ENCODE assay signal across 13 mouse cellular contexts in genomic region chr5:110276391-110276790, GRCm38 (mm10).
A peak's percentile ranks its signal among the peaks of the same experiment; 100 is the strongest.
DNase-seq lines count a peak whose midpoint lies in the region.
"Had no signal": no experiment of that assay in that cellular context is flagged by ENCODE, and none has a peak within 500 bp of the region (broad histone marks: within the 10 kb centered on the region; RNA-seq: fewer than 3 reads in every experiment).

No protein-coding gene starts in this region.

- DNase-seq in fat pad, adult 2 months (ENCODE audit: extremely low read depth, low read depth, low spot score) = peak; percentile 92
- DNase-seq in testis, postnatal 14 days (ENCODE audit: low spot score) = no peak
- DNase-seq: adrenal gland, adult 2 months; adrenal gland, adult 8-10 months; adrenal gland, postnatal 10 days; adrenal gland, postnatal 14 days; adrenal gland, postnatal 25 days; adrenal gland, postnatal 36 days; B cell, adult 2 months; cerebellum, adult 11 months; cerebellum, adult 11-12 months; cerebellum, adult 18-20 months; cerebellum, adult 2 months had no signal
